Mouse (Mus musculus): ENCODE data around the gene Smyd3. TPM values are rescaled to one million over a fixed set of nuclear protein-coding genes. Genes with fewer than 3 reads are reported as not detected.
A peak's percentile ranks its signal among the peaks of the same experiment; 100 is the strongest.

Smyd3 gene
- polyA plus RNA-seq, 1 experiment from 2014 or later: 11.3 TPM

DNA sequence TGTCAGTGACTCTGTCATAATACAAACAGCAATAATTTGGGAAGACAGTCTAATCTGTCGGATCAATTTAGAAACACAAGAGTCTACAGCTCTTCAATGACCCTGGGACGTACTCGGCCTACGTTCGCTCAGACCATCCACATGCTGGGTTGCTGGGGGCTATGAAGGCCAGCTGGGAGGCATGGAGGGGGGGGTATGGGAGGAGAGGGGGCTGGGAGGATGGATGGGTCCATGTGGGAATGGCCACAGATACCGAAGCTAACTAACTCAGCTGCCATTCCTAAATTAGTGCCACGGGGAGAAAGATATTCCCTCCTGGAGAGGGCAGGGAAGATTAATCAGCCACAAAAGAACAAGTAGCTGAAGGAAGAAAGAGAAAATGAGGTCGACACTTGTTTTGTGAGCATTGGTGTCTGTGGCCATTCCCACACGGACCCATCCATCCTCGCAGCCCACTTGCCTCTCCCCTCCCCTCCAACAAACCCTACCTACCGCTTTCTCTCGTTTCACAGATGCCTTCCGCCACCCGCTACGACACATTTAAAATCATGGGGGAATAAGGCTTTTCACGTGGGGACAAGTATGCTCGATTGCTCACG lies 411.6 kb downstream of the Smyd3 start:
- no peak for TF ChIP-seq CTCF (IDR thresholded peaks at IDR 0.05; ENCODE audit: low read depth)
- no peak overlapping the region for H3K4me3 ChIP-seq (ENCODE audit: low read depth, low read length)
- no peak overlapping the region for H3K27ac ChIP-seq (ENCODE audit: low read depth, low read length)
- ATAC-seq: no peak
- H3K27me3 ChIP-seq (replicated peaks; ENCODE audit: control insufficient read depth, insufficient read depth, low read length): no peaks in the 10 kb centered on the region
- H3K36me3 ChIP-seq (ENCODE audit: control insufficient read depth, insufficient read depth): no peaks in the 10 kb centered on the region
- no peak overlapping the region for H3K4me2 ChIP-seq (replicated peaks; ENCODE audit: low read depth)
- no peak overlapping the region for H3K9ac ChIP-seq (ENCODE audit: low read depth, low read length)
- 0 out of 2 replicates have a peak, but pooled peaks cover 3% of the 10 kb centered on the region for H3K4me1 ChIP-seq (replicated peaks; ENCODE audit: control insufficient read depth, insufficient read depth, low read length)
- WGBS: 85% methylated on average over 18 of the region's 18 CpGs
- no peaks in the 10 kb centered on the region for H3K9me3 ChIP-seq (ENCODE audit: control insufficient read depth)

DNA sequence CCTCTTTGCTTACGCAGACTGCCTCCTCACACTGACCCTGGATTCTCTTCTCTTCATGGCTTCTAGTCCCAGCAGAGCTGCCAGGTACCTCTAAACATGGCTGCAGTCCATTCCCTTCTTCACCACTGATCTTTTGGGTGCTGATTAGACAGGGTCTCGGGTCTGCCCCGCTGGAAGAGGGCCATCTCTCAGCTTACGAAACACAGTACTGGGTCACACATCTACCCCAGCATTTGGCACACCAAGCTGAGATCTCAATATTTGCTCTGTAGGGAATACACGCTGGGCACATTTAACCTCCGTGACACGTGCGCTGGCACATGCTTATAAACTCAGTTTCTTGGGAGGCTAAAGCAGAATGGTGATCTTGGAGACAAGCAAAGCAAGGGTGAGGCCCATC lies 413.4 kb downstream of the Smyd3 start:
- H3K36me3 ChIP-seq (ENCODE audit: control insufficient read depth, insufficient read depth): no peaks in the 10 kb centered on the region
- WGBS: 94% methylated on average over 8 of the region's 8 CpGs

GRCm38 (mm10) chr1:179096993-179097392 lies 420.8 kb downstream of the Smyd3 start:
- H3K27me3 ChIP-seq (replicated peaks; ENCODE audit: control insufficient read depth, insufficient read depth, low read length): no peaks in the 10 kb centered on the region
- no peak overlapping the region for H3K9ac ChIP-seq (ENCODE audit: low read depth, low read length)
- H3K4me2 ChIP-seq (replicated peaks; ENCODE audit: low read depth): no peak overlapping the region
- H3K4me3 ChIP-seq (ENCODE audit: low read depth, low read length): no peak overlapping the region
- ATAC-seq: no peak
- no peaks in the 10 kb centered on the region for H3K36me3 ChIP-seq (ENCODE audit: control insufficient read depth, insufficient read depth)
- no peaks in the 10 kb centered on the region for H3K4me1 ChIP-seq (replicated peaks; ENCODE audit: control insufficient read depth, insufficient read depth, low read length)
- H3K9me3 ChIP-seq (ENCODE audit: control insufficient read depth): no peaks in the 10 kb centered on the region
- WGBS: 39% methylated on average over 8 of the region's 8 CpGs
- H3K27ac ChIP-seq (ENCODE audit: low read depth, low read length): no peak overlapping the region
- no peak for TF ChIP-seq CTCF (IDR thresholded peaks at IDR 0.05; ENCODE audit: low read depth)

More for the DNA sequence above, 413.4 kb downstream of the Smyd3 start:
- H3K4me2 ChIP-seq (replicated peaks; ENCODE audit: low read depth): no peak overlapping the region
- no peak for ATAC-seq
- no peak overlapping the region for H3K9ac ChIP-seq (ENCODE audit: low read depth, low read length)
- no peaks in the 10 kb centered on the region for H3K27me3 ChIP-seq (replicated peaks; ENCODE audit: control insufficient read depth, insufficient read depth, low read length)
- no peak overlapping the region for H3K27ac ChIP-seq (ENCODE audit: low read depth, low read length)
- no peaks in the 10 kb centered on the region for H3K9me3 ChIP-seq (ENCODE audit: control insufficient read depth)
- 0 out of 2 replicates have a peak, but pooled peaks cover 3% of the 10 kb centered on the region for H3K4me1 ChIP-seq (replicated peaks; ENCODE audit: control insufficient read depth, insufficient read depth, low read length)
- no peak overlapping the region for H3K4me3 ChIP-seq (ENCODE audit: low read depth, low read length)
- no peak for TF ChIP-seq CTCF (IDR thresholded peaks at IDR 0.05; ENCODE audit: low read depth)

GRCm38 (mm10) chr1:179096323-179096722 lies 421.5 kb downstream of the Smyd3 start:
- ATAC-seq: no peak
- H3K4me1 ChIP-seq (replicated peaks; ENCODE audit: control insufficient read depth, insufficient read depth, low read length): no peaks in the 10 kb centered on the region
- H3K9ac ChIP-seq (ENCODE audit: low read depth, low read length): no peak overlapping the region
- 53% methylated on average over 5 of the region's 5 CpGs for WGBS
- H3K4me2 ChIP-seq (replicated peaks; ENCODE audit: low read depth): no peak overlapping the region
- no peaks in the 10 kb centered on the region for H3K27me3 ChIP-seq (replicated peaks; ENCODE audit: control insufficient read depth, insufficient read depth, low read length)
- no peaks in the 10 kb centered on the region for H3K36me3 ChIP-seq (ENCODE audit: control insufficient read depth, insufficient read depth)
- H3K27ac ChIP-seq (ENCODE audit: low read depth, low read length): no peak overlapping the region
- no peaks in the 10 kb centered on the region for H3K9me3 ChIP-seq (ENCODE audit: control insufficient read depth)
- H3K4me3 ChIP-seq (ENCODE audit: low read depth, low read length): no peak overlapping the region
- no peak for TF ChIP-seq CTCF (IDR thresholded peaks at IDR 0.05; ENCODE audit: low read depth)

- no peak for TF ChIP-seq CTCF (IDR thresholded peaks at IDR 0.05; ENCODE audit: low read depth)
Observed at GRCm38 (mm10) chr1:179089174-179089573, 428.7 kb downstream of the Smyd3 start.

DNA sequence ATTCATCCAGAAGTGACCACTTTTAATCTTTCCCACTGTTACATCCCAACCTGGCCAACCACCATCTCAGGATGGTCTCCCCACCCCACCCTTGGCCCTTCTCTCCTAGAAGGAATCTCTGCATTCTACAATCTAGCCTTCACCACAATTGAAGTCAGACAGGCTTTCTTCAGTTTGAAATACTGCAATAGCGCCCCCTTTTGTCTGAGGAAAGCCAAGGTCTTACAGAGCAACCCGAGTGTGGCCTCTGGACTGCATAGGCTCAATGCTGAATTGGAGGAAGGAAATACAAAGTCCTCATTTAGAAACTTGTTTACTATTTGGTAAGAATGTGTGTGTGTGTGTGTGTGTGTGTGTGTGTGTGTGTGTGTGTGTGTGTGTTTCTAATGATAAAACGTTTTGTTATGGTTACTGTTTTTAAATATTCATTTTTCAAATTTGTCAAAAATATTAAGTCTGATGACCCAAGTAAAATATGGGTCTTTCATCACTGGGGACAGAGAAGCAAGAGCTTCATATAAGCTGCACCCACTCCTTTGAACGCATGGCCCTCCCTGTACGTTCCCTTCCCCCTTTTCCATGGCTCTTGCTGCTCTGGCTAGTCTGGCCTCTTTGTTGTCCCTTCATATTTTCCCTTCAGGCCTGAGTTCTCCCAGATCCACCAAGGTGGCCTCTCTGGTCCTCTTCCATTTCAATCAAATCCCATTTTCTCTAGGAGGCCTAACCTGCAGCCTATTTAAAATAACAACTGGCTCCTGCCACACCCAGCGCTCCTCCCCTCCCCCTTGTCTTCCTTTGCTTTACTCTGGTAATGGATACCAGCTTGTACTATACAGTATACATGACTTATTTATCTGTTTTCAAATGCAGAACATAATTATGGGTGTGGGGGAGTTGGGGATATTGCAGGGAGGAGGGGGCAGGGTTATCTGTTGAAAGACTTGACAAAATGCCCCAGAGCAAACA lies 430.5 kb downstream of the Smyd3 start:
- peak; percentile 67 for TF ChIP-seq CTCF (IDR thresholded peaks at IDR 0.05; ENCODE audit: low read depth)
- Histone ChIP-seq H3K9me3 (ENCODE audit: control insufficient read depth) (no peaks in the 10 kb centered on the region), H3K4me3 (ENCODE audit: low read depth, low read length) (no peak overlapping the region), H3K27me3 (replicated peaks; ENCODE audit: control insufficient read depth, insufficient read depth, low read length) (no peaks in the 10 kb centered on the region), H3K4me2 (replicated peaks; ENCODE audit: low read depth) (no peak overlapping the region), H3K9ac (ENCODE audit: low read depth, low read length) (no peak overlapping the region), H3K36me3 (ENCODE audit: control insufficient read depth, insufficient read depth) (no peaks in the 10 kb centered on the region), H3K27ac (ENCODE audit: low read depth, low read length) (no peak overlapping the region), H3K4me1 (replicated peaks; ENCODE audit: control insufficient read depth, insufficient read depth, low read length) (no peaks in the 10 kb centered on the region)
- WGBS: 58% methylated on average over 6 of the region's 6 CpGs
- ATAC-seq: no peak

More at GRCm38 (mm10) chr1:179089174-179089573, 428.7 kb downstream of the Smyd3 start:
- H3K4me2 ChIP-seq (replicated peaks; ENCODE audit: low read depth): no peak overlapping the region
- no peak overlapping the region for H3K9ac ChIP-seq (ENCODE audit: low read depth, low read length)
- H3K4me3 ChIP-seq (ENCODE audit: low read depth, low read length): no peak overlapping the region
- no peaks in the 10 kb centered on the region for H3K9me3 ChIP-seq (ENCODE audit: control insufficient read depth)
- H3K27me3 ChIP-seq (replicated peaks; ENCODE audit: control insufficient read depth, insufficient read depth, low read length): no peaks in the 10 kb centered on the region
- no peak for ATAC-seq
- H3K27ac ChIP-seq (ENCODE audit: low read depth, low read length): no peak overlapping the region
- no peaks in the 10 kb centered on the region for H3K36me3 ChIP-seq (ENCODE audit: control insufficient read depth, insufficient read depth)
- H3K4me1 ChIP-seq (replicated peaks; ENCODE audit: control insufficient read depth, insufficient read depth, low read length): no peaks in the 10 kb centered on the region
- 74% methylated on average over 5 of the region's 5 CpGs for WGBS

Data from intestine, postnatal 0 days (tissue).